Mouse (Mus musculus) spleen, adult 2 months (tissue): ENCODE results near the gene Tmem245.

Experiments used
- CTCF ChIP-seq: fragments of 200-500 bp; IDR thresholded peaks from 2 replicates; pipeline ENCODE4 v1.5.1; 2011; ENCODE audit warnings: mild to moderate bottlenecking, inconsistent platforms; ENCODE audit not compliant: insufficient read depth, insufficient read length, insufficient replicate concordance; ENCODE audit errors: extremely low read depth
- POLR2A ChIP-seq: fragments of 200-500 bp; IDR thresholded peaks from 2 replicates; pipeline ENCODE4 v1.6.1; 2011; ENCODE audit warnings: low read depth, low read length, inconsistent platforms

- TF ChIP-seq CTCF, result no peak
- no peak for TF ChIP-seq POLR2A
Observed at GRCm38 (mm10) chr4:56991951-56992350, 44.7 kb upstream of the Tmem245 start.
